Mouse (Mus musculus): ENCODE measurements at regions not wholly inside any gene's neighbourhood (a gene's known extent, or its start where the extent isn't known, plus 50 kb on each side); places are given as distances from the start of the nearest gene placed in this dataset.

GRCm38 (mm10) chr2:106083801-106084800 is 80.8 kb upstream of the Dnajc24 start:
- no peak for DNase-seq (ENCODE audit: low spot score in 2 of 2)

DNA sequence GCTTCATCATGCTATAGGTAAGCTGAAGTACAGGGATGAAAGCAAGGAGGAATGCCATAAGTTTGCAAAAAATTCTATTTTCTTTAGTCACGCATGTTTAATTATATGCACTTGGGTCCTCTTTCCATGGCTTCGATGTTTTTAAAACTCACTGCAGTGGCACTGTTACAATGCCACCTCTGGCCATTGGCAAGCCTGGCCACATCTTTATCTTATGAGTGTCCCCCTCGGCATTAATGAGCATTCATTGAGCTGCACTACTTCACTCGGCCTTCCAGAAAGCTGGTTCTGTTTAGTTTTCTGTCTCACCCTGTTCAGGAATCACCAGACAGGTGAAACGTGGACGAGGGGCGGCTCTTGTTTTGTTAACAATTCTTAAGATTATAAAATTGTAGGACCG is 79.7 kb upstream of the Dnajc24 start:
- DNase-seq (ENCODE audit: low spot score in 2 of 2): no peak

- peak; percentile 31 to 34 for DNase-seq (ENCODE audit: low spot score in 2 of 2)
Observed at GRCm38 (mm10) chr2:106081951-106082350, 78.6 kb upstream of the Dnajc24 start.

DNA sequence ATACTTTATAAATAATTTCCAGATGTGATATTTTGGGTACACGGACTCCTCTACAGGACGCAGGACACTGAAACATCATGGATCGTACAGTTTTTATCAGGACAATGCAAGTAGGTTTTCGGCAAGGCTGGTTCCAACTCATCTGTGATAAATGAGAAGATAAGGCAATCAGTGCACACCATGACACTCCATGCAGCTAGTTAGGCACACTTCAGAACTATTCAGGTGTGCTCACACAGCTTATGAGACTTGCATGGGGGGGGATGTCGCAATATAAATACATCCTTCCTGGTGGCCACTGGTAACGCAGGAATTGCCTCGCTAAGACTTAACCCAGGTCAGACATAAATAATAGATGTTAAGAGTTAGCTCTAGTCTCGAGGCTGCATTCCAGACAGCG is 77.3 kb upstream of the Dnajc24 start:
- DNase-seq (ENCODE audit: low spot score in 2 of 2): no peak

GRCm38 (mm10) chr2:106078591-106078990 is 75.2 kb upstream of the Dnajc24 start:
- DNase-seq (ENCODE audit: low spot score in 2 of 2): no peak

DNA sequence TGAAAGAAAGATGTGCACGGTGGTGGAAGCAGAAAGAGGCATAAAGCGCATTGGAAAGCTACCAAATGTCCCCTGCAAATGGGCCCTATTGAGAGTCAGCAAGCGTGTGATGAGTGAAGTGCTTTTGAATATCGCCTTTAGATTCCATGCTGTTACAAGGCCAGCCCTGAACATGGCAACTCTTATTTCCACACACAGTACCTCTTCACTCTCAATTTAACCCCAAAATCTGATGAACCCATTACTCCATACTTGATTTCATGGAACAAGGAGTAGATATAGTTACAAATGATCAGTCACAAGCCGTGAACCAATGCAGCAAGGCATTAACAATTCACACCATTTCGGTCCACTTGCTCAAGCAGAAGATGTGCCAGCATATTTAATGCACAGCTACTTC is 71.1 kb upstream of the Dnajc24 start:
- DNase-seq (ENCODE audit: low spot score in 2 of 2): no peak

DNA sequence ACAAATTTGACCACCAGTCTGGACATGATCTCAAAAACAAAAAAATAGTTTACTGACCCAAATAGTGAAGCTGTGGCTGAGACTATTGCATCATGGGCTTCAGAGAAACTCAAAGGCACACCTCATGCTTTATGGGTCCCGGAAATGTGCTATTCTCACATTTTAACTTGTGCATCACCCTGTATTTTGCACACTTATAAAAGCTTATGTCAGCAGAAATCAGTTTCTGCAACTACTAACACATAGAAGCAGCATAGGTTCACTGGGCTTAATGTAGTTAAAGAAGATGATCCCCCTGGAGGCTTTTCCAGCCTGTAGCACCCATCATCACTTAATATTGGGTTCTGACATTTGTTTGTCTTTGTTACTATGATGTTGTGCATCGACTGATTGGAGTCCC is 61.0 kb upstream of the Dnajc24 start:
- DNase-seq (ENCODE audit: low spot score in 2 of 2): no peak
